In genomic region chr16:95203790-95204189, GRCm38 (mm10) we compare ENCODE assay signal across 20 mouse cellular contexts. TPM values are rescaled to one million over a fixed set of nuclear protein-coding genes. Genes with fewer than 3 reads are reported as not detected.
DNase-seq lines count a peak whose midpoint lies in the region; ATAC-seq and TF ChIP-seq lines count a peak whose summit lies in the region.
"Had no signal": no experiment of that assay in that cellular context is flagged by ENCODE, and none has a peak within 500 bp of the region (broad histone marks: within the 10 kb centered on the region; RNA-seq: fewer than 3 reads in every experiment).

No protein-coding gene starts in this region.

- in situ Hi-C loops in CH12.LX (cut with MboI; ENCODE audit: low pct_ligation_motif_present, low pct_unique_long_range_greater_than_20kb, low sequenced_read_pairs), result loop anchor here (10.0 kb wide), 1 partner anchor 761 kb away; no protein-coding TSS in a partner anchor

- no peak for TF ChIP-seq CTCF in hindbrain, postnatal 0 days (IDR thresholded peaks at IDR 0.05; ENCODE audit: low read depth)
- no peak; a peak in 1 of 4 replicates for TF ChIP-seq CTCF in CH12.LX (conservative IDR thresholded peaks at IDR 0.05 in 1 of 2, IDR thresholded peaks at IDR 0.05 in 1 of 2; ENCODE audit: low read depth in 2 of 2, low read length in 2 of 2)

- H3K4me3 ChIP-seq in hindbrain, postnatal 0 days (ENCODE audit: low read length), result no peak overlapping the region
- H3K4me3 ChIP-seq in hindbrain, embryonic 11.5 days (ENCODE audit: low read depth, low read length), result no peak overlapping the region
- H3K4me3 ChIP-seq in CH12.LX (replicated peaks in 1 of 3; ENCODE audit: low read depth in 2 of 3, low read length in 2 of 3, poor library complexity in 1 of 3), result no peak overlapping the region

- no peaks in the 10 kb centered on the region for H3K9me3 ChIP-seq in hindbrain, postnatal 0 days (ENCODE audit: low read length)
- no peaks in the 10 kb centered on the region for H3K9me3 ChIP-seq in hindbrain, embryonic 11.5 days (ENCODE audit: control insufficient read depth, low read length)
- no peaks in the 10 kb centered on the region for H3K9me3 ChIP-seq in CH12.LX (replicated peaks; ENCODE audit: low read length)
- H3K9me3 ChIP-seq: G1E had no signal

- no peak overlapping the region for H3K4me2 ChIP-seq in hindbrain, postnatal 0 days (ENCODE audit: low read depth, low read length)
- no peak overlapping the region for H3K4me2 ChIP-seq in hindbrain, embryonic 11.5 days (replicated peaks; ENCODE audit: low read depth, low read length)
- no peak overlapping the region for H3K4me2 ChIP-seq in CH12.LX (ENCODE audit: insufficient read depth, low read depth, poor library complexity, severe bottlenecking)

- no peaks in the 10 kb centered on the region for H3K36me3 ChIP-seq in hindbrain, postnatal 0 days (ENCODE audit: insufficient read depth, low read length)
- H3K36me3 ChIP-seq in hindbrain, embryonic 11.5 days (ENCODE audit: control insufficient read depth, insufficient read depth, low read length), result no peaks in the 10 kb centered on the region
- H3K36me3 ChIP-seq in CH12.LX (replicated peaks in 1 of 2; ENCODE audit: control insufficient read depth in 1 of 2, insufficient read depth in 1 of 2, low read length in 1 of 2), result no peaks in the 10 kb centered on the region
- H3K36me3 ChIP-seq: G1E had no signal

- no peaks in the 10 kb centered on the region for H3K79me2 ChIP-seq in CH12.LX (replicated peaks; ENCODE audit: control insufficient read depth, extremely low read depth, insufficient read depth, poor library complexity, severe bottlenecking)

- no peak for TF ChIP-seq POLR2A in CH12.LX (IDR thresholded peaks at IDR 0.05; ENCODE audit: low read depth, low read length)

- peak; percentile 10 for DNase-seq in heart, adult 11 months
- no peak for DNase-seq in heart, adult 8-10 months (ENCODE audit: low spot score)
- DNase-seq in hindbrain, postnatal 0 days (ENCODE audit: low spot score), result no peak
- no peak for DNase-seq in hindbrain, embryonic 11.5 days (ENCODE audit: low spot score)
- DNase-seq in CH12.LX (ENCODE audit: extremely low read depth), result no peak
- DNase-seq in frontal cortex, postnatal 10 days (ENCODE audit: low spot score in 2 of 2), result no peak
- DNase-seq: adrenal gland, adult 2 months; adrenal gland, adult 8-10 months; adrenal gland, postnatal 10 days; adrenal gland, postnatal 14 days; adrenal gland, postnatal 25 days; adrenal gland, postnatal 36 days; B cell, adult 2 months; cerebellum, adult 18-20 months had no signal

- no peak; the same call in none of the 2 replicates for TF ChIP-seq RAD21 in CH12.LX (IDR thresholded peaks at IDR 0.05; ENCODE audit: low read depth, low read length)

- 94% methylated on average over 3 of the region's 3 CpGs for WGBS in hindbrain, postnatal 0 days
- WGBS in hindbrain, embryonic 11.5 days, result 80% methylated on average over 3 of the region's 3 CpGs

- peak overlapping the region; percentile 22; the same call in 1 of the 2 replicates for H3K27ac ChIP-seq in hindbrain, postnatal 0 days
- H3K27ac ChIP-seq in hindbrain, embryonic 11.5 days (ENCODE audit: low read depth, low read length), result no peak overlapping the region
- H3K27ac ChIP-seq in CH12.LX (ENCODE audit: insufficient read depth, low read depth), result no peak overlapping the region

- no peak for TF ChIP-seq EP300 in CH12.LX (IDR thresholded peaks at IDR 0.05; ENCODE audit: low read length)

- no peak overlapping the region for H3K9ac ChIP-seq in hindbrain, postnatal 0 days (replicated peaks; ENCODE audit: low read length)
- H3K9ac ChIP-seq in hindbrain, embryonic 11.5 days (ENCODE audit: low read depth, low read length), result no peak overlapping the region
- H3K9ac ChIP-seq in CH12.LX (ENCODE audit: insufficient read depth, low read depth), result no peak overlapping the region

- H3K27me3 ChIP-seq in hindbrain, postnatal 0 days (ENCODE audit: insufficient read depth, low read length), result no peaks in the 10 kb centered on the region
- no peaks in the 10 kb centered on the region for H3K27me3 ChIP-seq in hindbrain, embryonic 11.5 days (ENCODE audit: control insufficient read depth, insufficient read depth, low read length)
- H3K27me3 ChIP-seq in CH12.LX (replicated peaks), result no peaks in the 10 kb centered on the region
- H3K27me3 ChIP-seq: Patski had no signal

- H3K4me1 ChIP-seq in hindbrain, postnatal 0 days (ENCODE audit: insufficient read depth, low read length), result peaks cover 13% of the 10 kb centered on the region
- no peaks in the 10 kb centered on the region for H3K4me1 ChIP-seq in hindbrain, embryonic 11.5 days (replicated peaks; ENCODE audit: control insufficient read depth, insufficient read depth, low read length)
- peaks cover 45% of the 10 kb centered on the region in 2 experiments for H3K4me1 ChIP-seq in CH12.LX (ENCODE audit: control insufficient read depth in 1 of 2, insufficient read depth in 2 of 2)

- dilution Hi-C loops in CH12.LX (cut with MboI; ENCODE audit: extremely low pct_ligation_motif_present, extremely low pct_unique_long_range_greater_than_20kb, low sequenced_read_pairs), result no loop called here

- ATAC-seq in hindbrain, postnatal 0 days, result no peak
- ATAC-seq in hindbrain, embryonic 11.5 days (ENCODE audit: low FRiP score), result no peak
- ATAC-seq: activated CD4-positive, CD25-positive, alpha-beta regulatory T cell, adult 4 months; CD4-positive, CD25-positive, alpha-beta regulatory T cell, adult 4 months; Patski had no signal

TF ChIP-seq in CH12.LX, 34 proteins besides CTCF, POLR2A, EP300 and RAD21:
- no peak for TF ChIP-seq UBTF (IDR thresholded peaks at IDR 0.05; ENCODE audit: low read depth, low read length)
- no peak for TF ChIP-seq USF1 (IDR thresholded peaks at IDR 0.05; ENCODE audit: low read depth, low read length)
- TF ChIP-seq MEF2A (IDR thresholded peaks at IDR 0.05; ENCODE audit: borderline replicate concordance, low read depth, low read length), result peak; percentile 80; the same call in 1 of the 2 replicates
- TF ChIP-seq USF2 (conservative IDR thresholded peaks at IDR 0.05; ENCODE audit: low read depth, low read length), result no peak
- TF ChIP-seq TCF12 (IDR thresholded peaks at IDR 0.05; ENCODE audit: low read depth, low read length), result no peak; the same call in 1 of the 2 replicates
- TF ChIP-seq RCOR1 (conservative IDR thresholded peaks at IDR 0.05; ENCODE audit: low read depth, low read length), result no peak
- no peak for TF ChIP-seq BHLHE40 (IDR thresholded peaks at IDR 0.05; ENCODE audit: low read depth, low read length)
- no peak for TF ChIP-seq MAX (IDR thresholded peaks at IDR 0.05; ENCODE audit: low read length)
- TF ChIP-seq CHD2 (IDR thresholded peaks at IDR 0.05; ENCODE audit: low read length), result no peak
- TF ChIP-seq ETS1 (conservative IDR thresholded peaks at IDR 0.05; ENCODE audit: low read depth, low read length), result no peak; the same call in 1 of the 2 replicates
- TF ChIP-seq JUND (conservative IDR thresholded peaks at IDR 0.05; ENCODE audit: low read depth, low read length), result 0 out of 2 replicates have a peak, but pooled peaks have one; percentile 11
- peak; percentile 13; the same call in 1 of the 2 replicates for TF ChIP-seq NRF1 (IDR thresholded peaks at IDR 0.05; ENCODE audit: low read depth, low read length)
- no peak for TF ChIP-seq ZNF384 (IDR thresholded peaks at IDR 0.05; ENCODE audit: low read depth, low read length)
- TF ChIP-seq MXI1 (IDR thresholded peaks at IDR 0.05; ENCODE audit: low read depth, low read length), result no peak; the same call in 1 of the 2 replicates
- no peak for TF ChIP-seq POLR2AphosphoS2 (IDR thresholded peaks at IDR 0.05; ENCODE audit: low read depth, low read length)
- TF ChIP-seq IRF4 (IDR thresholded peaks at IDR 0.05; ENCODE audit: low read depth, low read length), result peak; percentile 53; the same call in 1 of the 2 replicates
TF ChIP-seq in CH12.LX: peak in this region for 4.

RNA-seq across cellular contexts. Expression of gene Kcnj15, which starts 53.6 kb away (rescaled TPM):
- total RNA-seq in heart, adult 8-10 months (2022), result under 1 TPM; 0.63 to 0.97 (median 0.79) TPM
- total RNA-seq in hindbrain, postnatal 0 days (2014; rRNA removed), result 0.05 and 0.11 TPM in 2 replicates
- polyA plus RNA-seq in hindbrain, postnatal 0 days (2015; fragmentation: Nextera tagmentation; extraction: Ambion mirVana), result 0.30 and 0.34 TPM in 2 replicates
- 0.28 TPM in 2 replicates for polyA plus RNA-seq in hindbrain, embryonic 11.5 days (2014; fragmentation: Nextera tagmentation; extraction: Ambion mirVana)
- total RNA-seq in CH12.LX (2012; rRNA removed), result 0.46 and 1.1 TPM in 2 replicates
- 0.19 and 0.51 TPM in 2 replicates for total RNA-seq in CH12.LX (2014; rRNA removed)
- 0.11 and 0.37 TPM in 2 replicates for polyA plus RNA-seq in CH12.LX (2012; ENCODE audit: insufficient read length, low read depth)
- total RNA-seq: MEL had no signal
- polyA plus RNA-seq: cerebellum, adult 2 months; G1E had no signal
